Mouse (Mus musculus) forebrain, embryonic 11.5 days (tissue): ENCODE results near the gene Cse1l. TPM values are rescaled to one million over a fixed set of nuclear protein-coding genes. Genes with fewer than 3 reads are reported as not detected.

Experiments
- ATAC-seq: fragments of 200-750 bp; cut with Nextera tagmentation; replicated peaks from 2 replicates; pipeline ENCODE4 v1.8.0; 2017; ENCODE audit warnings: moderate TSS enrichment; ENCODE audit not compliant: low FRiP score
- DNase-seq: peaks from one replicate; pipeline ENCODE4 v3.0.0-alpha.2; 2017; ENCODE audit warnings: low spot score
- H3K27ac ChIP-seq: fragments of 300-500 bp; sonication (generic); 2 replicates; pipeline ENCODE4 v1.5.1; 2014; ENCODE audit warnings: low read depth, low read length
- H3K27me3 ChIP-seq: fragments of 300-500 bp; sonication (generic); 2 replicates; pipeline ENCODE4 v1.6.1; 2014; ENCODE audit warnings: mild to moderate bottlenecking, low read length, mixed read lengths; ENCODE audit not compliant: control insufficient read depth, insufficient read depth
- H3K36me3 ChIP-seq: fragments of 300-500 bp; sonication (generic); 2 replicates; pipeline ENCODE4 v1.6.1; 2014; ENCODE audit warnings: mild to moderate bottlenecking, low read length, moderate library complexity, mixed read lengths; ENCODE audit not compliant: control insufficient read depth, insufficient read depth
- H3K4me1 ChIP-seq: fragments of 300-500 bp; sonication (generic); replicated peaks from 2 replicates; pipeline ENCODE4 v1.6.1; 2014; ENCODE audit warnings: low read length, mixed read lengths; ENCODE audit not compliant: control insufficient read depth, insufficient read depth
- H3K4me2 ChIP-seq: fragments of 300-500 bp; sonication (generic); 2 replicates; pipeline ENCODE4 v1.6.1; 2014; ENCODE audit warnings: low read depth, mild to moderate bottlenecking, low read length, moderate library complexity, mixed read lengths; ENCODE audit not compliant: severe bottlenecking
- H3K4me3 ChIP-seq: fragments of 300-500 bp; sonication (generic); 2 replicates; pipeline ENCODE4 v1.5.1; 2014; ENCODE audit warnings: low read depth, low read length
- H3K9ac ChIP-seq: fragments of 300-500 bp; sonication (generic); 2 replicates; pipeline ENCODE4 v1.6.1; 2014; ENCODE audit warnings: low read length
- H3K9me3 ChIP-seq: fragments of 300-500 bp; sonication (generic); 2 replicates; pipeline ENCODE4 v1.6.1; 2016; ENCODE audit warnings: low read length, mixed read lengths; ENCODE audit not compliant: control insufficient read depth
- WGBS: fragments of 180-500 bp; shearing (Covaris S2); extraction: QIAGEN DNeasy Blood & Tissue Kit; methylation state at CpG from one replicate; pipeline ENCODE4 v1.1.7; 2014; 5-methylcytosine and 5-hydroxymethylcytosine counted together
- polyA plus RNA-seq: library from polyadenylated mRNA; unstranded; fragments of >200 nt; fragmentation: Nextera tagmentation; extraction: Ambion mirVana; gene quantifications from 2 replicates; pipeline ENCODE4 v1.2.1, GENCODE M21; 2014

The Cse1l gene
- polyA plus RNA-seq, 1 experiment from 2014 or later: 240 TPM

- DNase-seq: no peak
- ATAC-seq: no peak
- 92% methylated on average over 5 of the region's 5 CpGs for whole genome bisulfite sequencing
- H3K27ac ChIP-seq: no peak overlapping the region
- no peaks in the 10 kb centered on the region for H3K9me3 ChIP-seq
- no peak overlapping the region for H3K4me3 ChIP-seq
- no peaks in the 10 kb centered on the region for H3K36me3 ChIP-seq
- H3K27me3 ChIP-seq: no peaks in the 10 kb centered on the region
- no peak overlapping the region for H3K9ac ChIP-seq
- H3K4me1 ChIP-seq: no peaks in the 10 kb centered on the region
- H3K4me2 ChIP-seq: no peak overlapping the region
Measured at GRCm38 (mm10) chr2:166893036-166893435, 12.8 kb upstream of the Cse1l start.

DNA sequence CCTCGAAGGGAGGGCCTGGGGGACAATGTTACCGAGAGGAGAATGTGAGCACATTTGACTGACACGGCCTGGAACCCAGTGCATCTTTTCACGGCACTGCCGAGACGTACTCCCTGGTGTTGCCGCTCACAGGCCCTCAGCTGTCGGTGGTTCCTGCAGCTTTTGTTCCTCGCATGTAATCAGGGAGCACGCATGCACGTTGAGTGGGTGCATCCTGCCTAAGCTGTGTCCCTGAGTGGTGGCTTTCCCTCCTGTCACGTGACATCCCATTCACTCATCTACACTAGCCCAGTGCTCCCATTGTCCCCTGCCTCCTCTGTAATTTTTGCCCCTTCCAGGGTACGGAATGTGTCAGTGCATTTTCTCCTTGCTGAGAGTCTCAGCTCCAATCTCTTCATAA, 9.5 kb upstream of the Cse1l start:
- H3K27me3 ChIP-seq: no peaks in the 10 kb centered on the region
- H3K9me3 ChIP-seq: no peaks in the 10 kb centered on the region
- H3K4me3 ChIP-seq: no peak overlapping the region
- WGBS: 82% methylated on average over 13 of the region's 13 CpGs
- no peak overlapping the region for H3K9ac ChIP-seq
- DNase-seq: no peak
- no peaks in the 10 kb centered on the region for H3K36me3 ChIP-seq
- no peaks in the 10 kb centered on the region for H3K4me1 ChIP-seq
- ATAC-seq: no peak
- no peak overlapping the region for H3K27ac ChIP-seq
- H3K4me2 ChIP-seq: no peak overlapping the region

DNA sequence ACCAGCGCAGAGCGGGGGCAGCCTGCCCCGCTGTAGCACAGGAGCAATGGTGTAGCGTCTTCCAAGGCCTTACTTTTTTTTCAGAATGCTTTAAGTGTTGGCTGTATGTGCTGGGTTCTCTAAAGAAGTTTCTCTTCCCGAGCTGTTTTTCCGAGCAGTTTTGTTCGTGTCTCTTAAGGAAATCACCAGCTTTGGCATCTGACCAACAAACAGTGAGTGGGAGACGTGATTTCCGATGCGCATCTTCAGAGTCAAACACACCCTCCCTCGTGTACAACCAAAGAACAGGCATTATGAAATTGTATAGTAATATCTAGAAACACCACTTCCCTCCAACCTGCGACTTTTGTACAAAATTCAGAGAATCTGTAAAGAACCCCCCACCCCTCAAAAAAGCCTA, 8.9 kb upstream of the Cse1l start:
- no peak for DNase-seq
- H3K27me3 ChIP-seq: no peaks in the 10 kb centered on the region
- H3K4me3 ChIP-seq: no peak overlapping the region
- 93% methylated on average over 12 of the region's 12 CpGs for WGBS
- no peaks in the 10 kb centered on the region for H3K9me3 ChIP-seq
- H3K36me3 ChIP-seq: no peaks in the 10 kb centered on the region
- no peak overlapping the region for H3K27ac ChIP-seq
- no peak overlapping the region for H3K4me2 ChIP-seq
- H3K4me1 ChIP-seq: no peaks in the 10 kb centered on the region
- no peak overlapping the region for H3K9ac ChIP-seq
- ATAC-seq: no peak

DNA sequence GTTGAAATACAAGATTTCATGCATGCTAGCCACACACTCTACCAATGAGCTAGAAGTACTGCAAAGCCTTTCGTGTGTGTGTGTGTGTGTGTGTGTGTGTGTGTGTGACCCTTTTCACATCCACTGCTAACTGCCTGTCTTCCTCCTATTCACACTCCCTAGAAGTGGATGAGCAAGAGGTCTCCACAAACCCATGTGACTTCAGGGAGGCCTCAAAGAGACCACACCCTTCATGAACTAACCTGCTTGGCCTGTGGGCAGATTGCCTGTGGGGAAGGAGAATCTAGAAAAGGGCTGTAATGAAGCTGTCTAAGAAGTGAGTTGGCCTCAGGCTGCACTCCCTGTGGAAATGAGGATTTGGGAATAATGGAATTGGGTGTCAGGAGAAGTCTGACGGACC, 6.7 kb upstream of the Cse1l start:
- Histone ChIP-seq H3K27ac (no peak overlapping the region), H3K36me3 (no peaks in the 10 kb centered on the region), H3K9me3 (no peaks in the 10 kb centered on the region), H3K4me2 (no peak overlapping the region), H3K9ac (no peak overlapping the region), H3K4me1 (no peaks in the 10 kb centered on the region), H3K4me3 (no peak overlapping the region), H3K27me3 (no peaks in the 10 kb centered on the region)
- WGBS: 73% methylated on average over 2 of the region's 2 CpGs
- no peak for ATAC-seq
- DNase-seq: no peak

GRCm38 (mm10) chr2:166899746-166900145, 6.1 kb upstream of the Cse1l start:
- WGBS: 71% methylated on average over 3 of the region's 3 CpGs
- no peak overlapping the region for H3K9ac ChIP-seq
- no peak overlapping the region for H3K27ac ChIP-seq
- H3K4me3 ChIP-seq: no peak overlapping the region
- no peaks in the 10 kb centered on the region for H3K4me1 ChIP-seq
- H3K9me3 ChIP-seq: no peaks in the 10 kb centered on the region
- no peaks in the 10 kb centered on the region for H3K36me3 ChIP-seq
- no peaks in the 10 kb centered on the region for H3K27me3 ChIP-seq
- ATAC-seq (no peak), DNase-seq (no peak)
- no peak overlapping the region for H3K4me2 ChIP-seq

DNA sequence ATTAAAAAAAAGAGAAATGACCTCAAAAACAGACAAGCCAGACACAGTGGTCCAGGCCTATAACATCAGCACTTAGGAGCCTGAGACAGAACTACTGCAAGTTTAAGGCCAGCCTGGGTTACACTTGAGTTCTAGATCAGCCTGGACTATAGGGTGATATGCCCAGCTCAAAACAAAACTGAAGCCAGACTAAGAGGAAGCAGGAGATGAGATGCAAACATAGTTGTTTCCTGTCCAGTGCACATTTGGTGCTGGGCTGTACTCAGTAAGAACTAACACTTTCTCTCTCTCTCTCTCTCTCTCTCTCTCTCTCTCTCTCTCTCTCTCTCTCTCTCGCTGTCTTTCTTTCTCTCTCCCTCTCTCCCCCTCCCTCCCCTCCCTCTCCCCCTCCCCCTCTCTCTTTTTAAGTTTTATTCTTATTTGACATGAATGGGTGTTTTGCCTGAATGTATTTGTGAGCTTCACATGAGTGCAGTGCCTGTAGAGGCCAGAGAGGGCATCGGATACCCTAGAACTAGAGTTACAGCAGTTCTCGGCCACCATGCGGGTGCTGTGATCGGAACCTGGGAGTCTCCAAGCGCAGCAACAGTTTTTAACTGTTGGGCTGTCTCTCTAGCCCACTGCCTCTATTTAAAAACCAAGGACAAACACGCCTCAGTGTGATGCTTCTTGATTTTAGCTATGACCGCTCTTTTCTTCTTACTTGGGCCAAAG, 4.9 kb upstream of the Cse1l start:
- Histone ChIP-seq H3K9me3 (no peaks in the 10 kb centered on the region), H3K27ac (no peak overlapping the region), H3K9ac (no peak overlapping the region), H3K4me1 (no peaks in the 10 kb centered on the region), H3K4me2 (no peak overlapping the region), H3K36me3 (no peaks in the 10 kb centered on the region), H3K4me3 (no peak overlapping the region), H3K27me3 (no peaks in the 10 kb centered on the region)
- ATAC-seq (no peak), DNase-seq (no peak)
- WGBS: 86% methylated on average over 8 of the region's 8 CpGs

DNA sequence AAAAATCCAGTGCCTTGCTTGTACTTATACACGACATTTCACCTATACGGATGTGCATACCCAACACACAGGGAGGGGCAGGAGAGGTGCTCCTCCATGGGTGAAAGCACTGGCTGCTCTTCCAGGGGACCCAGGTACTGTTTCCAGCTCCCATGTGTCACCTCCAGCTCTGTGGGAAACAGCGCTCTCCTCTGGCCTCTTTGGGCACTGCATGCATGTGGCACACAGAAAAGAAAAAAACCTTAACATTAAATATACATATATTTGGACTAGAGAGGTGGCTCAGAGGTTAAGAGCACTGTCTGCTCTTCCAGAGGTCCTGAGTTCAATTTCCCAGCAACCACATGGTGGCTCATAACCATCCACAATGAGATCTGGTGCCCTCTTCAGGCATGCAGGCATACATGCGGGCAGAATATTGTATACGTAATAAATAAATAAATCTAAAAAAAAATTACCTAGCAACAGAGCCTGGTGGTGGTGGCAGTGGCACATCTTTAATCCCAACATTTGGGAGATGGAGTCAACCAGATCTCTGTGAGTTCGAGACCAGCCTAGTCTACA, 2.0 kb upstream of the Cse1l start:
- WGBS: 92% methylated on average over 6 of the region's 6 CpGs

DNA sequence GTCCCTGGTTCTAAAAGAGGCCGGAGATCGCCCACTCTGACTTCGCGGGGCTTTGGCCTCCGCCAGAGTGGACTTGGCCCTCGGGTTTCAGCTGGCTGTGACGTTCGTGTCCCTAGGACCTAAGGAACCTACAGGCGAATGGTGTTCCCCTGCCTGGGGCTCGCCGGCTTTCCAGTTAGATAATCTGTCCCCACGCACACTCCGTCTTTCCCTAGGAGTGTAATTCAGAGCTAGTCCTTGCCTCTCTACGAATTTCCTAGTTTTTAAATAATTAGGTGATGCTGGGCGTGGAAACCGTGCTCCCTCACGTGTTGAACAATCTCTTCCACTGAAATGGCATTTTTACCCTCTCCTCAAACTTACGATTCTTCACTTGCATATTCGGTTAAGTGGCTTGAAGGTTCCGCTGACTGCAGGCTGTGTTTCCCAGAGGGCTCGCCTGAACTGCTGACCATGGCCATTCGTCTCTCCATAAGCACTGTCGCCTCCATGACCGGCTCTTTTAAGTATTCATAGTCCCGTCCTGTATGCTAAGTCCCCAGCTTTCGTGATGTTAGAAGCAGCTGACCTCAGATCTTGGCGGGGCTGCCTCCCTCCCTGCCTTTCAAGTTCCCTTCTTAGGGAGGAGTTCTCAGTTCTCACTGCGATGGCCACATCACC, 813 bp downstream of the Cse1l start:
- Histone ChIP-seq H3K9me3 (no peaks in the 10 kb centered on the region), H3K4me2 (peak overlapping the region; percentile 95), H3K27me3 (no peaks in the 10 kb centered on the region), H3K4me3 (peak overlapping the region; percentile 90), H3K4me1 (peaks cover 6% of the 10 kb centered on the region; the same call in 1 of the 2 replicates), H3K9ac (peak overlapping the region; percentile 96), H3K36me3 (no peaks in the 10 kb centered on the region), H3K27ac (peak overlapping the region; percentile 96)
- 1% methylated on average over 28 of the region's 28 CpGs for WGBS
- no peak; the same call in 1 of the 2 replicates for ATAC-seq
- DNase-seq: no peak

More for the DNA sequence above, 2.0 kb upstream of the Cse1l start:
- peaks cover 6% of the 10 kb centered on the region; the same call in 1 of the 2 replicates for H3K4me1 ChIP-seq
- H3K36me3 ChIP-seq: no peaks in the 10 kb centered on the region
- no peaks in the 10 kb centered on the region for H3K9me3 ChIP-seq
- H3K4me2 ChIP-seq: no peak overlapping the region
- H3K27ac ChIP-seq: no peak overlapping the region
- ATAC-seq (no peak), DNase-seq (no peak)
- no peak overlapping the region for H3K9ac ChIP-seq
- H3K27me3 ChIP-seq: no peaks in the 10 kb centered on the region
- H3K4me3 ChIP-seq: no peak overlapping the region
